Mouse (Mus musculus): ENCODE data around the gene Higd1c. TPM values are rescaled to one million over a fixed set of nuclear protein-coding genes. Genes with fewer than 3 reads are reported as not detected.
"Not testable (repeated sequence)": the region's sequence is repeated elsewhere in the genome, so short reads cannot be mapped to it uniquely, and the experiment has no call there.

Gene Higd1c
- polyA plus RNA-seq (2015; fragmentation: Nextera tagmentation; extraction: Ambion mirVana): not detected in 2 replicates

DNA sequence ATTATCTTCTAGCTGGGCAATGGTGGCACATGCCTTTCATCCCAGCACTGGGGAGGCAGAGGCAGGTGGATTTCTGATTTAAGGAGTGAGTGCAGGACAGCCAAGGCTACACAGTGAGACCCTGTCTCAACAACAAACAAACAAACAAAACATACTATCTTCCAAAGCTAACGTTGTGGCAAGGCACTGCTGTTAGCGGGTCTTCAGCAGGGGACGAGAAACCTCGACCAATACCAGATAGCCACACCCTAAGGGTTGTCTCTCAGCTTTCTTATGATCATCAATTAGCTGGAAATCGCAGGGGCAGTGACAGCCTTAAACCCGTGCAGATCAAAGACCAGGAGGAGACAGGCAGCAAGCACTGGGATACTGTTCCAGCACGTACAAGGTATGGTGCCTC lies at the start of gene Higd1c:
Gene Higd1c, plus strand, starts transcription at position 301 of the 400 bp plus-strand sequence.
- H3K4me1 ChIP-seq (ENCODE audit: control insufficient read depth, insufficient read depth, low read length): no peaks in the 10 kb centered on the region
- no peak within 1 kb of the TSS for H3K4me2 ChIP-seq (ENCODE audit: low read depth, low read length)
- no peak within 1 kb of the TSS for H3K4me3 ChIP-seq (ENCODE audit: low read length)
- ATAC-seq: no peak
- H3K36me3 ChIP-seq (ENCODE audit: control insufficient read depth, insufficient read depth, low read length): no peaks in the 10 kb centered on the region
- no peak within 1 kb of the TSS for H3K27ac ChIP-seq (ENCODE audit: low read length)
- H3K9ac ChIP-seq (ENCODE audit: low read depth, low read length): no peak within 1 kb of the TSS
- 65% methylated on average over 7 of the region's 7 CpGs for WGBS
- no peaks in the 10 kb centered on the region for H3K27me3 ChIP-seq (replicated peaks; ENCODE audit: control insufficient read depth, insufficient read depth, low read length)
- no peaks in the 10 kb centered on the region for H3K9me3 ChIP-seq (ENCODE audit: control insufficient read depth, low read length)

- not testable (repeated sequence) for H3K4me3 ChIP-seq (ENCODE audit: low read length)
Observed at GRCm38 (mm10) chr15:100318014-100318671, 46.2 kb upstream of the Higd1c start.

DNA sequence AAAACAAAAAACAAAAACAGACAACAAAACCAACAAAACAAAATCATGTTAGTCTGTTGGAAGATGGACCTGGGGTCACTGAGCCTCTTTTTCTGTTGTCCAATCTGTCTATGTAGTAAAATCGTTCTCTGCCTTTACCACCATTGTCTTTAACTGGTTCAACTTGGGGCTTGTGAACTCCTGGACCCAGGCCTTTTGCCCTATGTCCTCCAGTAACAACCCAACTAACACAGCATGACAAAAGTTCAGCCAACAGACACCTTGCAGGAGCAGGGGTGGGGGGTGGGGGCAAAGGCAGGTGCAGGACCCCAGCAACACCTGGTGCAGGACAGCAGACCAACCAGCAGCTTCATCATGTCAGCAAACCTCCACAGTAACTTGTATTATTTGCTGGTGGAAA lies 44.5 kb upstream of the Higd1c start:
- 83% methylated on average over 1 of the region's 1 CpGs for WGBS
- no peak overlapping the region for H3K4me3 ChIP-seq (ENCODE audit: low read length)
- no peaks in the 10 kb centered on the region for H3K36me3 ChIP-seq (ENCODE audit: control insufficient read depth, insufficient read depth, low read length)
- ATAC-seq: 0 out of 2 replicates have a peak, but pooled peaks have one; percentile 7
- H3K4me1 ChIP-seq (ENCODE audit: control insufficient read depth, insufficient read depth, low read length): peaks cover 9% of the 10 kb centered on the region; the same call in 1 of the 2 replicates
- H3K9ac ChIP-seq (ENCODE audit: low read depth, low read length): no peak overlapping the region
- H3K9me3 ChIP-seq (ENCODE audit: control insufficient read depth, low read length): no peaks in the 10 kb centered on the region
- no peak overlapping the region for H3K27ac ChIP-seq (ENCODE audit: low read length)
- no peaks in the 10 kb centered on the region for H3K27me3 ChIP-seq (replicated peaks; ENCODE audit: control insufficient read depth, insufficient read depth, low read length)
- no peak overlapping the region for H3K4me2 ChIP-seq (ENCODE audit: low read depth, low read length)

More at GRCm38 (mm10) chr15:100318014-100318671, 46.2 kb upstream of the Higd1c start:
- not testable (repeated sequence) for H3K4me2 ChIP-seq (ENCODE audit: low read depth, low read length); H3K9me3 ChIP-seq (ENCODE audit: control insufficient read depth, low read length); H3K27ac ChIP-seq (ENCODE audit: low read length); H3K4me1 ChIP-seq (ENCODE audit: control insufficient read depth, insufficient read depth, low read length); ATAC-seq; H3K9ac ChIP-seq (ENCODE audit: low read depth, low read length); H3K27me3 ChIP-seq (replicated peaks; ENCODE audit: control insufficient read depth, insufficient read depth, low read length); H3K36me3 ChIP-seq (ENCODE audit: control insufficient read depth, insufficient read depth, low read length)
- 28% methylated on average over 4 of the region's 4 CpGs for WGBS

DNA sequence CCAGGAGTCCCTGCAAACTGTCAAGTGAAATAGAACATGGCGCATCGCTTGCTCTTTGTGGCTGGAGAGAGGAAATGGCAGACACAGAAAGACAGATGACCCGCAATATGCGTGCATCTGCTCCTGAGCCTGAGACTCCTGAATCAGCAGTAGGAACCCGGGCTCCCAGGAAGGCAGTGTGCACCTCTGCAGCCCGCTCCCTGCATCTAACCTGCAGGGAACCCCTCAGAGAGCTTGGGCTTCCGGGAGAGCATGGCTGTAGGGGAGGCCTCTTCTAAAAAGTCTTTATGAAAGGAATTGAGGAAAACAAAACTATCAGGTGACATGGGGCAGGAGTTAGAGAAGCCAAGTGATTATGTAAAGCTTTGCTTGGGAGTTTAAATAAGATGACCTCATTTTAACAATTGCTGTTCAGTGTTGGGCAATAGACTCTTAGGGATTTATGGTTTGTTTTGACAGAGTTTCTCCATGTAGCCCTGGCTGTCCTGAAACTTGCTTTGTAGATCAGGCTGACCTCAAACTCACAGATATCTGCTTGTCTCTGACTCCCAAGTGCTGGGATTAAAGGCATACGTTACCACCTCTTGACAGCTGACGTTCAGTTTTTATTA lies 43.9 kb upstream of the Higd1c start:
- Histone ChIP-seq H3K4me1 (ENCODE audit: control insufficient read depth, insufficient read depth, low read length) (peaks cover 9% of the 10 kb centered on the region; the same call in 1 of the 2 replicates), H3K4me2 (ENCODE audit: low read depth, low read length) (no peak overlapping the region), H3K27me3 (replicated peaks; ENCODE audit: control insufficient read depth, insufficient read depth, low read length) (no peaks in the 10 kb centered on the region), H3K9ac (ENCODE audit: low read depth, low read length) (no peak overlapping the region), H3K36me3 (ENCODE audit: control insufficient read depth, insufficient read depth, low read length) (no peaks in the 10 kb centered on the region), H3K4me3 (ENCODE audit: low read length) (no peak overlapping the region), H3K9me3 (ENCODE audit: control insufficient read depth, low read length) (no peaks in the 10 kb centered on the region), H3K27ac (ENCODE audit: low read length) (no peak overlapping the region)
- 43% methylated on average over 9 of the region's 9 CpGs for WGBS
- ATAC-seq: peak; percentile 46; the same call in 1 of the 2 replicates

DNA sequence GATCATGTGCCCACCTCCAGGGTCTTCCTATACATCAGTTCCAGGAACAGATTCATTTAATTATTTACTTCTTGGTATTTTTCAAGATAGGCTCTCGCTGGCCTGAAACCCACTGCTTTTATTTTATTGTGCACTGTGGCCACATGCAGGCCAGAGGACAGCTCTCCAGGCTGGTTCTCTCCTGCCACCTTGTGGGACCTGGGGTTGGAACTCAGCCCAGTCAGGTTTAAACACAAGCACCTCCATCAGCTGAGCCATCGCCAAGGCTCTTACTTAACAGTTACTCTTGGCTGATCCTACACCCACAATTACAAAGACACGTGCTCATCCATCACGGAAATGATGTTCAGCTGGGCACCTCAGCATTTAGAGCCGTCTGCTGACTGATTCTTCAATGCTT lies 43.2 kb upstream of the Higd1c start:
- H3K4me3 ChIP-seq (ENCODE audit: low read length): no peak overlapping the region
- no peak for ATAC-seq
- WGBS: 47% methylated on average over 5 of the region's 5 CpGs
- no peaks in the 10 kb centered on the region for H3K27me3 ChIP-seq (replicated peaks; ENCODE audit: control insufficient read depth, insufficient read depth, low read length)
- no peaks in the 10 kb centered on the region for H3K9me3 ChIP-seq (ENCODE audit: control insufficient read depth, low read length)
- H3K36me3 ChIP-seq (ENCODE audit: control insufficient read depth, insufficient read depth, low read length): no peaks in the 10 kb centered on the region
- H3K4me1 ChIP-seq (ENCODE audit: control insufficient read depth, insufficient read depth, low read length): peaks cover 9% of the 10 kb centered on the region; the same call in 1 of the 2 replicates
- H3K9ac ChIP-seq (ENCODE audit: low read depth, low read length): no peak overlapping the region
- no peak overlapping the region for H3K27ac ChIP-seq (ENCODE audit: low read length)
- H3K4me2 ChIP-seq (ENCODE audit: low read depth, low read length): no peak overlapping the region

- no peak overlapping the region for H3K4me3 ChIP-seq (ENCODE audit: low read length)
- 77% methylated on average over 12 of the region's 12 CpGs for WGBS
- no peaks in the 10 kb centered on the region for H3K27me3 ChIP-seq (replicated peaks; ENCODE audit: control insufficient read depth, insufficient read depth, low read length)
- H3K36me3 ChIP-seq (ENCODE audit: control insufficient read depth, insufficient read depth, low read length): no peaks in the 10 kb centered on the region
- no peak overlapping the region for H3K27ac ChIP-seq (ENCODE audit: low read length)
- no peak for ATAC-seq
- no peaks in the 10 kb centered on the region for H3K9me3 ChIP-seq (ENCODE audit: control insufficient read depth, low read length)
- no peak overlapping the region for H3K9ac ChIP-seq (ENCODE audit: low read depth, low read length)
- peaks cover 6% of the 10 kb centered on the region; the same call in 1 of the 2 replicates for H3K4me1 ChIP-seq (ENCODE audit: control insufficient read depth, insufficient read depth, low read length)
- H3K4me2 ChIP-seq (ENCODE audit: low read depth, low read length): no peak overlapping the region
Observed at GRCm38 (mm10) chr15:100324021-100324591, 40.2 kb upstream of the Higd1c start.

GRCm38 (mm10) chr15:100325235-100325634 lies 39.1 kb upstream of the Higd1c start:
- no peaks in the 10 kb centered on the region for H3K36me3 ChIP-seq (ENCODE audit: control insufficient read depth, insufficient read depth, low read length)
- WGBS: 86% methylated on average over 3 of the region's 3 CpGs
- H3K9ac ChIP-seq (ENCODE audit: low read depth, low read length): no peak overlapping the region
- H3K27ac ChIP-seq (ENCODE audit: low read length): no peak overlapping the region
- ATAC-seq: no peak
- no peaks in the 10 kb centered on the region for H3K27me3 ChIP-seq (replicated peaks; ENCODE audit: control insufficient read depth, insufficient read depth, low read length)
- H3K4me1 ChIP-seq (ENCODE audit: control insufficient read depth, insufficient read depth, low read length): peaks cover 6% of the 10 kb centered on the region; the same call in 1 of the 2 replicates
- no peak overlapping the region for H3K4me3 ChIP-seq (ENCODE audit: low read length)
- no peaks in the 10 kb centered on the region for H3K9me3 ChIP-seq (ENCODE audit: control insufficient read depth, low read length)
- no peak overlapping the region for H3K4me2 ChIP-seq (ENCODE audit: low read depth, low read length)

DNA sequence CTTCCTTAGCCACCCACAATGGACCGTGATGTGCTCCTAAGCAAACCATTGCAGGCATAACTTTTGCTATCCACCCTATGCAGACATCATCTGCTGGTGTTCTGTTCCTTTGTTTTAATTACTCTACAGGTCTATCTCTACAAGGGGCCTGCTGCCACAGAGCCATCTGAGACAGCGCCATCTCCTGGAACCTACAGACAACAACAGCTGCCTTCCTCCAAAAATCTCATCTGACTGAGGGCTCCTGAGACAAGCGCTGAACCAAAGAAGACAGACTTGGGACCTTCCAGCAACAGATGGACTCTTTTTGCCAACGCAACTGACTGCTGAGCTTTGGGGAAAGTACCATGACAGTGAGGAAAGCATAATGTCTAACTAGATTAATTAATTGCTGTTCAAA lies 36.3 kb upstream of the Higd1c start:
- H3K9me3 ChIP-seq (ENCODE audit: control insufficient read depth, low read length); H3K4me2 ChIP-seq (ENCODE audit: low read depth, low read length); H3K27ac ChIP-seq (ENCODE audit: low read length); H3K36me3 ChIP-seq (ENCODE audit: control insufficient read depth, insufficient read depth, low read length); H3K27me3 ChIP-seq (replicated peaks; ENCODE audit: control insufficient read depth, insufficient read depth, low read length); H3K4me1 ChIP-seq (ENCODE audit: control insufficient read depth, insufficient read depth, low read length); ATAC-seq; H3K9ac ChIP-seq (ENCODE audit: low read depth, low read length); H3K4me3 ChIP-seq (ENCODE audit: low read length): not testable (repeated sequence)
- 74% methylated on average over 3 of the region's 4 CpGs for WGBS

DNA sequence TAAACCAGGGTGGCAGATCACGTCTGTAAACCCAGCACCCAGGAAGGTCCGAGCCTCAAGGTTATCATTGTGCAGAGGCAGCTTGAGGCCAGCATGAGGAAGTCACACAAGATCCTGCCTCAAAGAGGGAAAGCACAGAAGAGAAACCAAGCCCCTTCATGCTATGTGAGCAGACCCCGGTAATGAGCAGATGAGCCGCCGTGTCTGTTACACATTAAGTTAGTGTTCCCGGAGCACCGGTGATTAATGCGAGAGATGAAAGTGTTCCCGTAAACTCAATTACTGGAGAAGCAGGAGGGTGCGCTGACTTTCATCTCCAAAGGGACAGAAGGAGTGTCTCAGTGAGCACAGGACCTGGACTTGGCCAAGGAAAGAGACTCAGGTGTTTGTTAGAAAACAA lies 35.0 kb upstream of the Higd1c start:
- H3K4me1 ChIP-seq (ENCODE audit: control insufficient read depth, insufficient read depth, low read length); H3K4me2 ChIP-seq (ENCODE audit: low read depth, low read length); H3K9me3 ChIP-seq (ENCODE audit: control insufficient read depth, low read length); H3K27me3 ChIP-seq (replicated peaks; ENCODE audit: control insufficient read depth, insufficient read depth, low read length); H3K9ac ChIP-seq (ENCODE audit: low read depth, low read length); ATAC-seq; H3K36me3 ChIP-seq (ENCODE audit: control insufficient read depth, insufficient read depth, low read length); H3K4me3 ChIP-seq (ENCODE audit: low read length); H3K27ac ChIP-seq (ENCODE audit: low read length): not testable (repeated sequence)
- 61% methylated on average over 9 of the region's 10 CpGs for WGBS
